Mouse (Mus musculus) E14TG2a.4 (cell line): ENCODE measurements around the gene Rapgef5.

Experiments
- CTCF ChIP-seq: conservative IDR thresholded peaks from 2 replicates; pipeline ENCODE4 v1.5.1; 2014; ENCODE audit warnings: low read length
- POU5F1 ChIP-seq: IDR thresholded peaks from 2 replicates; pipeline ENCODE4 v1.6.1; 2014; ENCODE audit warnings: low read length, borderline replicate concordance

GRCm38 (mm10) chr12:117737332-117738031 is 221.2 kb downstream of the Rapgef5 start:
- TF ChIP-seq CTCF (no peak), POU5F1 (no peak)
